Mouse (Mus musculus): Measurements from ENCODE around the gene Cacng5. TPM values are rescaled to one million over a fixed set of nuclear protein-coding genes. Genes with fewer than 3 reads are reported as not detected.

The Cacng5 gene
- polyA plus RNA-seq (2012; rRNA removed): 0.04 and 0.05 TPM in 2 replicates

- no peaks in the 10 kb centered on the region for H3K4me1 ChIP-seq (replicated peaks; ENCODE audit: control insufficient read depth, insufficient read depth, low read length)
- no peaks in the 10 kb centered on the region; the same call in 1 of the 2 replicates for H3K27me3 ChIP-seq (ENCODE audit: control insufficient read depth, insufficient read depth, low read length)
- H3K36me3 ChIP-seq (ENCODE audit: control insufficient read depth, insufficient read depth, low read length): no peaks in the 10 kb centered on the region
- TF ChIP-seq POLR2A (IDR thresholded peaks at IDR 0.05; ENCODE audit: control insufficient read depth, extremely low read depth, insufficient read depth, low read length, poor library complexity): no peak
- no peak for TF ChIP-seq CTCF (IDR thresholded peaks at IDR 0.05; ENCODE audit: borderline replicate concordance, control insufficient read depth, extremely low read depth, insufficient read depth, low read length, poor library complexity)
- DNase-seq: no peak
- H3K27ac ChIP-seq (ENCODE audit: control insufficient read depth, insufficient read depth, low read length): no peak within 1 kb of the TSS
- no peak within 1 kb of the TSS for H3K4me3 ChIP-seq (ENCODE audit: control insufficient read depth, insufficient read depth, low read length)
- WGBS: 9% methylated on average over 36 of the region's 36 CpGs
Observed at GRCm38 (mm10) chr11:107914634-107915226, at the start of gene Cacng5. Gene Cacng5, minus strand, starts transcription at chr11:107915055.

- Histone ChIP-seq H3K27ac (ENCODE audit: control insufficient read depth, insufficient read depth, low read length) (no peak overlapping the region), H3K4me3 (ENCODE audit: control insufficient read depth, insufficient read depth, low read length) (no peak overlapping the region), H3K27me3 (ENCODE audit: control insufficient read depth, insufficient read depth, low read length) (no peaks in the 10 kb centered on the region), H3K4me1 (replicated peaks; ENCODE audit: control insufficient read depth, insufficient read depth, low read length) (no peaks in the 10 kb centered on the region), H3K36me3 (ENCODE audit: control insufficient read depth, insufficient read depth, low read length) (peaks cover 4% of the 10 kb centered on the region; the same call in 1 of the 2 replicates)
- 95% methylated on average over 13 of the region's 13 CpGs for WGBS
- DNase-seq: no peak
- TF ChIP-seq CTCF (IDR thresholded peaks at IDR 0.05; ENCODE audit: borderline replicate concordance, control insufficient read depth, extremely low read depth, insufficient read depth, low read length, poor library complexity) (no peak), POLR2A (IDR thresholded peaks at IDR 0.05; ENCODE audit: control insufficient read depth, extremely low read depth, insufficient read depth, low read length, poor library complexity) (no peak)
Observed at GRCm38 (mm10) chr11:107957566-107958350, 42.9 kb upstream of the Cacng5 start.

GRCm38 (mm10) chr11:107955191-107956062 is 40.6 kb upstream of the Cacng5 start:
- no peak overlapping the region for H3K4me3 ChIP-seq (ENCODE audit: control insufficient read depth, insufficient read depth, low read length)
- no peak for DNase-seq
- H3K4me1 ChIP-seq (replicated peaks; ENCODE audit: control insufficient read depth, insufficient read depth, low read length): no peaks in the 10 kb centered on the region
- no peak overlapping the region for H3K27ac ChIP-seq (ENCODE audit: control insufficient read depth, insufficient read depth, low read length)
- WGBS: 98% methylated on average over 10 of the region's 10 CpGs
- TF ChIP-seq POLR2A (IDR thresholded peaks at IDR 0.05; ENCODE audit: control insufficient read depth, extremely low read depth, insufficient read depth, low read length, poor library complexity) (no peak), CTCF (IDR thresholded peaks at IDR 0.05; ENCODE audit: borderline replicate concordance, control insufficient read depth, extremely low read depth, insufficient read depth, low read length, poor library complexity) (no peak)
- H3K36me3 ChIP-seq (ENCODE audit: control insufficient read depth, insufficient read depth, low read length): peaks cover 9% of the 10 kb centered on the region
- H3K27me3 ChIP-seq (ENCODE audit: control insufficient read depth, insufficient read depth, low read length): no peaks in the 10 kb centered on the region

- Histone ChIP-seq H3K27ac (ENCODE audit: control insufficient read depth, insufficient read depth, low read length) (no peak overlapping the region), H3K27me3 (ENCODE audit: control insufficient read depth, insufficient read depth, low read length) (no peaks in the 10 kb centered on the region), H3K4me1 (replicated peaks; ENCODE audit: control insufficient read depth, insufficient read depth, low read length) (no peaks in the 10 kb centered on the region), H3K36me3 (ENCODE audit: control insufficient read depth, insufficient read depth, low read length) (peaks cover 9% of the 10 kb centered on the region; the same call in 1 of the 2 replicates), H3K4me3 (ENCODE audit: control insufficient read depth, insufficient read depth, low read length) (no peak overlapping the region)
- DNase-seq: no peak
- TF ChIP-seq CTCF (IDR thresholded peaks at IDR 0.05; ENCODE audit: borderline replicate concordance, control insufficient read depth, extremely low read depth, insufficient read depth, low read length, poor library complexity): no peak
- no peak for TF ChIP-seq POLR2A (IDR thresholded peaks at IDR 0.05; ENCODE audit: control insufficient read depth, extremely low read depth, insufficient read depth, low read length, poor library complexity)
- 95% methylated on average over 11 of the region's 11 CpGs for WGBS
Observed at GRCm38 (mm10) chr11:107951431-107951830, 36.6 kb upstream of the Cacng5 start.

- DNase-seq: no peak
- no peak overlapping the region for H3K4me3 ChIP-seq (ENCODE audit: control insufficient read depth, insufficient read depth, low read length)
- H3K4me1 ChIP-seq (replicated peaks; ENCODE audit: control insufficient read depth, insufficient read depth, low read length): no peaks in the 10 kb centered on the region
- no peak overlapping the region for H3K27ac ChIP-seq (ENCODE audit: control insufficient read depth, insufficient read depth, low read length)
- H3K36me3 ChIP-seq (ENCODE audit: control insufficient read depth, insufficient read depth, low read length): peaks cover 9% of the 10 kb centered on the region; the same call in 1 of the 2 replicates
- WGBS: 100% methylated on average over 4 of the region's 4 CpGs
- TF ChIP-seq CTCF (IDR thresholded peaks at IDR 0.05; ENCODE audit: borderline replicate concordance, control insufficient read depth, extremely low read depth, insufficient read depth, low read length, poor library complexity) (no peak), POLR2A (IDR thresholded peaks at IDR 0.05; ENCODE audit: control insufficient read depth, extremely low read depth, insufficient read depth, low read length, poor library complexity) (no peak)
- H3K27me3 ChIP-seq (ENCODE audit: control insufficient read depth, insufficient read depth, low read length): no peaks in the 10 kb centered on the region
Observed at GRCm38 (mm10) chr11:107950658-107951057, 35.8 kb upstream of the Cacng5 start.

- H3K27me3 ChIP-seq (ENCODE audit: control insufficient read depth, insufficient read depth, low read length): no peaks in the 10 kb centered on the region
- H3K4me1 ChIP-seq (replicated peaks; ENCODE audit: control insufficient read depth, insufficient read depth, low read length): no peaks in the 10 kb centered on the region
- peaks cover 9% of the 10 kb centered on the region; the same call in 1 of the 2 replicates for H3K36me3 ChIP-seq (ENCODE audit: control insufficient read depth, insufficient read depth, low read length)
- no peak for DNase-seq
- 94% methylated on average over 9 of the region's 9 CpGs for WGBS
- H3K27ac ChIP-seq (ENCODE audit: control insufficient read depth, insufficient read depth, low read length): no peak overlapping the region
- H3K4me3 ChIP-seq (ENCODE audit: control insufficient read depth, insufficient read depth, low read length): no peak overlapping the region
- no peak for TF ChIP-seq POLR2A (IDR thresholded peaks at IDR 0.05; ENCODE audit: control insufficient read depth, extremely low read depth, insufficient read depth, low read length, poor library complexity)
- TF ChIP-seq CTCF (IDR thresholded peaks at IDR 0.05; ENCODE audit: borderline replicate concordance, control insufficient read depth, extremely low read depth, insufficient read depth, low read length, poor library complexity): no peak
Observed at GRCm38 (mm10) chr11:107950211-107950610, 35.4 kb upstream of the Cacng5 start.

All from thymus, adult 2 months (tissue).